Mouse (Mus musculus) heart, embryonic 13.5 days (tissue): ENCODE measurements around the gene Rbms3. TPM values are rescaled to one million over a fixed set of nuclear protein-coding genes. Genes with fewer than 3 reads are reported as not detected.

ENCODE experiments used
- ATAC-seq: fragments of 200-750 bp; cut with Nextera tagmentation; 2 replicates; pipeline ENCODE4 v1.8.0; 2017; ENCODE audit warnings: moderate TSS enrichment; ENCODE audit not compliant: insufficient number of reproducible peaks, low FRiP score, low TSS enrichment; ENCODE audit errors: extremely low read depth
- H3K27ac ChIP-seq: fragments of 300-500 bp; sonication (generic); replicated peaks from 2 replicates; pipeline ENCODE4 v1.5.1; 2015; ENCODE audit warnings: moderate library complexity, mild to moderate bottlenecking, inconsistent platforms
- H3K27me3 ChIP-seq: fragments of 300-500 bp; sonication (generic); replicated peaks from 2 replicates; pipeline ENCODE4 v1.6.1; 2015; ENCODE audit warnings: mild to moderate bottlenecking, inconsistent platforms
- H3K36me3 ChIP-seq: fragments of 300-500 bp; sonication (generic); 2 replicates; pipeline ENCODE4 v1.6.1; 2015; ENCODE audit warnings: mild to moderate bottlenecking, inconsistent platforms
- H3K4me1 ChIP-seq: fragments of 300-500 bp; sonication (generic); 2 replicates; pipeline ENCODE4 v1.6.1; 2015; ENCODE audit warnings: inconsistent platforms
- H3K4me2 ChIP-seq: fragments of 300-500 bp; sonication (generic); 2 replicates; pipeline ENCODE4 v1.6.1; 2015; ENCODE audit warnings: inconsistent platforms, mild to moderate bottlenecking, moderate library complexity
- H3K4me3 ChIP-seq: fragments of 300-500 bp; sonication (generic); 2 replicates; pipeline ENCODE4 v1.5.1; 2015; ENCODE audit warnings: moderate library complexity, mild to moderate bottlenecking, inconsistent platforms
- H3K9ac ChIP-seq: fragments of 300-500 bp; sonication (generic); 2 replicates; pipeline ENCODE4 v1.6.1; 2015; ENCODE audit warnings: inconsistent platforms, mild to moderate bottlenecking, moderate library complexity
- H3K9me3 ChIP-seq: fragments of 300-500 bp; sonication (generic); 2 replicates; pipeline ENCODE4 v1.6.1; 2016; ENCODE audit warnings: inconsistent platforms
- WGBS: fragments of 180-500 bp; shearing (Covaris S2); methylation state at CpG from one replicate; pipeline ENCODE4 v1.1.7; 2015; ENCODE audit warnings: mixed read lengths; 5-methylcytosine and 5-hydroxymethylcytosine counted together
- polyA plus RNA-seq: library from polyadenylated mRNA; unstranded; fragments of >200 nt; fragmentation: Nextera tagmentation; extraction: Ambion mirVana; gene quantifications from 2 replicates; pipeline ENCODE4 v1.2.1, GENCODE M21; 2015

Gene Rbms3
- polyA plus RNA-seq, 1 experiment from 2014 or later = 36.0 TPM

DNA sequence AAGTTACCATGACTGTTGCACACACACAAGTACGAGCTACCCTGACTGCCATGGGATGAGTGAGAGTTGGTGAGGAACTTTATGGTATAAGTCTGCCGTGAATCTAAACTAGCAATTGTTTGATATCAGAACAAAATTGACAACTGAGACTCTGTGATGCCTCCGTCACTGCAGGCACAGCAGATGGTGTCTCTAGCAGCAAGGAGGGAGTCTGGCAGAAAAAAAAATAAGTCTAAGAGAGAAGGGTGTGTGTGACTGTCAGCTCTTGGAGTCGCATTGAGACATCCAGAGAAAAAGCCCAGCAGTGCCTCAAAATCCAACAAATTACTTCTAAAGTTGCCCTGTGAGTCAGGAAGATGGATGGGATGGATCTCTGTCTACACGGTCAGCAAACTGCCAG is 257.7 kb downstream of the Rbms3 start:
- Histone ChIP-seq H3K9ac (no peak overlapping the region), H3K9me3 (no peaks in the 10 kb centered on the region), H3K4me3 (no peak overlapping the region), H3K27ac (no peak overlapping the region), H3K4me1 (peaks cover 5% of the 10 kb centered on the region), H3K27me3 (no peaks in the 10 kb centered on the region; the same call in 1 of the 2 replicates), H3K36me3 (no peaks in the 10 kb centered on the region), H3K4me2 (no peak overlapping the region)
- ATAC-seq = no peak
- 70% methylated on average over 5 of the region's 5 CpGs for WGBS

DNA sequence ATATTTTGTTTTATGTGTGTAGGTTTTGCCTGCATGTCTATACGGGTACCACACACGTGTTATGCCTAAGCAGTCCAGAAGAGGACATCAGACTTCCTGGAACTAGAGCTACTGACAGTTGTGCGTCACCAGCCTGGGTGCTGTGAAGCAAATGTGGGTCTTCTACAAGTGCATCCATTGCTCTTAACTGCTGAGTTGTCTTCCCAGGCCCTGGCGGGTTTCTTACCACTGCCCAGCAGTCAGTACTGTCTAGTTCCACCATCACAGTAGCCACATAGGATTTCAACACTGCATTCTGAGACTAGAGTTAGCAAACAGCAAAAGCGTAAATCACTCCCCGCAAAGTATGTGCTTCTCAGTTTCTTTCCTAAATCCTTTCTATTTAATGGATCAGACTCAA is 259.6 kb downstream of the Rbms3 start:
- H3K27me3 ChIP-seq = no peaks in the 10 kb centered on the region; the same call in 1 of the 2 replicates
- no peak overlapping the region for H3K4me3 ChIP-seq
- no peaks in the 10 kb centered on the region for H3K36me3 ChIP-seq
- ATAC-seq = no peak
- no peak overlapping the region for H3K9ac ChIP-seq
- no peaks in the 10 kb centered on the region for H3K9me3 ChIP-seq
- H3K4me2 ChIP-seq = no peak overlapping the region
- H3K4me1 ChIP-seq = peaks cover 5% of the 10 kb centered on the region
- no peak overlapping the region for H3K27ac ChIP-seq
- WGBS = 88% methylated on average over 6 of the region's 6 CpGs

DNA sequence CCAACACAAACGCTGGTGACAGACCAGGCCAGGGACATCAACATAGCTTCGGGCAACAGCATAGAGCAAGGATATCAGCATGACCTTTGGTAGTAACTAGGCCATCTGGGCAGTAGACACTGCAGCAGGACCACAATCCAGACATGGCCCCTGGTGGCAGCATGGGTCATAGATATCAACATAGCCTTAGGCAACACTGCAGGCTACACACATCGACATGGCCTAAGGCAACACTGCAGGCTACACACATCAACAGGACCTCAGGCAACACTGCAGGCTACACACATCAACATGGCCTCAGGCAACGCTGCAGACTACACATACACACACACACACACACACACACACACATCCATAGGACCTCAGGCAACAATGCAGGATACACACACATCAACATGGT is 261.7 kb downstream of the Rbms3 start:
- no peaks in the 10 kb centered on the region; the same call in 1 of the 2 replicates for H3K27me3 ChIP-seq
- 83% methylated on average over 4 of the region's 4 CpGs for WGBS

DNA sequence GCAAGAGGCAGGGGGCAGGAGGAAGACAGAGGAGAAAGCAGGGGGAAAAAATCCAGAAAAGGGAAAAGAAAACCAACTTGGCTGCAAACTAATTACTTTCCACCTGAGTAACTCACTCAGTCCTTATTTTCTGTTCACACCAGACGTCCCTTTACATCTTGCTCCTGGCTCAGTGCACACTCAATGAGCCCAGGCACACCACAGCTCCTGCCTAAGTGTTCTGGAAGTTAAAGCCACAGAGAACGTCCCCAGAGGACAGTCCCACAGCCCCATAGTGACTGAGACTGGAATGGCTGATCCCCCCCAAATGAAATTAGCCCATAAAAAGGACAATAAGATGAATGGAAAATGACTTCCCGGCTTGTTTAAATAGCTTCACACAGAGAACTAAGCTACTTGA is 265.1 kb downstream of the Rbms3 start:
- Histone ChIP-seq H3K4me2 (no peak overlapping the region), H3K4me1 (no peaks in the 10 kb centered on the region), H3K9ac (no peak overlapping the region), H3K9me3 (no peaks in the 10 kb centered on the region), H3K4me3 (no peak overlapping the region), H3K36me3 (no peaks in the 10 kb centered on the region), H3K27ac (no peak overlapping the region), H3K27me3 (no peaks in the 10 kb centered on the region)
- no peak for ATAC-seq
- 65% methylated on average over 3 of the region's 3 CpGs for WGBS

More for the DNA sequence above, 261.7 kb downstream of the Rbms3 start:
- Histone ChIP-seq H3K4me2 (no peak overlapping the region), H3K36me3 (no peaks in the 10 kb centered on the region), H3K9me3 (no peaks in the 10 kb centered on the region), H3K4me3 (no peak overlapping the region), H3K9ac (no peak overlapping the region), H3K27ac (no peak overlapping the region), H3K4me1 (no peaks in the 10 kb centered on the region)
- no peak for ATAC-seq

DNA sequence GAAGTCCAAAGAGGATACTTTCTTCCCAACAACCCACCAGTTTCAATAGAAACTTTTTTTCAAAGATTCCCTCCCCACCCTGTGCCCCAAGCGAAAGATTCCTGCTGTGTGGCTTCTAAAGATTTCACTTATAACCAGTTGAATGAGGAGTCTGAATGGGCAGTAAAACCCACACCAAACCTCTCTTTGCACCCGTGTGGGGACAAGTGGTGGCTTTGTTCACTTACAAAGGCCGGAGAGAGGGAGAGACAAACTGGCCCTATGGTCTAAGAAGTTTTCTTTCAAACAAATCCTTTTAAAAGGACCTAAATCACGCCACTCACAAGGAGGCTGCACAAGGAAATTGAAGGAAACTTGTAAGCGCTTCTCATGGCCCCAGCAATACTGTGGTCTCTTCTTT is 268.3 kb downstream of the Rbms3 start:
- Histone ChIP-seq H3K36me3 (no peaks in the 10 kb centered on the region), H3K27me3 (no peaks in the 10 kb centered on the region), H3K9me3 (no peaks in the 10 kb centered on the region), H3K4me3 (no peak overlapping the region), H3K9ac (no peak overlapping the region), H3K27ac (no peak overlapping the region), H3K4me2 (no peak overlapping the region), H3K4me1 (peaks cover 8% of the 10 kb centered on the region; the same call in 1 of the 2 replicates)
- WGBS = 68% methylated on average over 5 of the region's 5 CpGs
- no peak for ATAC-seq

DNA sequence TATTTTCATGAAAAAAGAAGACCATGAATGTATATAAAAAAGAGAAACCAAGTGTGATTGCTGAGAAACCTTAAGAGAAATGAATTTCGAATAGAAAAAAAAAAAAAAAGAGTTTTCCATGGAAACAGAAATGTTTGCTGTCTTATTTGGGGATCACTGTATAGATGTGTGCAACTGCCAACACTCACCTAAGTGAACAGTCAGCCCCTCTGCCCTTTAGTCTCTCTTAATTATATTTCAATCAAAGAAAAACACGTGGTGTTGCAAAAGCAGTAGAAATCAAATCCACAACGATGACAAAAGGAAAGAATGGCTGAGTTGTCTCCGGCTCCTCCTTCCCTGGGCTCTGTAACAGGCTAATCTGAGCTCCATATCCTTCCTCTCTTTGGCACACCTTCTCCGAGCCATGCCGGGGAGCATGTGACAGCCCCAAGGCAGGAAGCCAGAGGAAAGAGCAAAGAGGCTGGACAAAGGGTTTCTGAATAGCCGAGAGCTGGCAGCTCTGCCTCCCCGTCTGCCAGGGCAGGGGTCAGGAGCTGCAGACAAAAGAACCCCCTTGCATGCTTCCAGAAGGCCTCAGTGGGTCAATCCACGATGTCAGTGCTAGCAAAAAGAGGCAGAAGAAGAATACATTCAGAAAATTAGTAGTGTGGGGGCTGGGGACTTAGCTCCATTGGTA is 272.8 kb downstream of the Rbms3 start:
- H3K4me3 ChIP-seq = no peak overlapping the region
- H3K9me3 ChIP-seq = no peaks in the 10 kb centered on the region
- no peaks in the 10 kb centered on the region for H3K36me3 ChIP-seq
- H3K9ac ChIP-seq = no peak overlapping the region
- 20% methylated on average over 9 of the region's 9 CpGs for WGBS
- H3K4me2 ChIP-seq = peak overlapping the region; percentile 13
- no peaks in the 10 kb centered on the region for H3K27me3 ChIP-seq
- ATAC-seq = peak; percentile 71; the same call in 1 of the 2 replicates
- peak overlapping the region; percentile 77 for H3K27ac ChIP-seq
- peaks cover 8% of the 10 kb centered on the region; the same call in 1 of the 2 replicates for H3K4me1 ChIP-seq

DNA sequence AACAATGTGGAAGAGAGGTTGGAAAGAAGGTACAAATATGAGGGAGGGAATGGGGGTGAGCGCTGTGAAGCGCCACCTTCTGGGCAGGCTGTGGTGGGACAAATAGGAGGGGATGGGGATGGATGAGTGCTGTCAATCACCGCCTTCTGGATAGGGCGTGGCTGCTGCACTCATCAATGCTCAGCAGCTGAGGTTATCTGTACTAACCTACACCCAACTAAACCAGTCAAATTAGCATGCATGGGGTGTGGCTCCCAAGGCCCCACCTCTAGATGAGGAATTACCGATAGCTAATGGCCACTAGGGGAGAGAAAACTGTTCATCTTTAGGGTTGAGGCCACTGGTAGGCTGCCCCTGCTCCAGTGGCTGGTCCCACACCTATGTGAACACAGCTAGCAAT is 274.2 kb downstream of the Rbms3 start:
- H3K4me1 ChIP-seq = peaks cover 8% of the 10 kb centered on the region; the same call in 1 of the 2 replicates
- H3K4me3 ChIP-seq = no peak overlapping the region
- H3K4me2 ChIP-seq = no peak overlapping the region
- no peaks in the 10 kb centered on the region for H3K27me3 ChIP-seq
- H3K9ac ChIP-seq = no peak overlapping the region
- H3K9me3 ChIP-seq = no peaks in the 10 kb centered on the region
- 58% methylated on average over 5 of the region's 5 CpGs for WGBS
- no peak for ATAC-seq
- H3K36me3 ChIP-seq = no peaks in the 10 kb centered on the region
- H3K27ac ChIP-seq = no peak overlapping the region

DNA sequence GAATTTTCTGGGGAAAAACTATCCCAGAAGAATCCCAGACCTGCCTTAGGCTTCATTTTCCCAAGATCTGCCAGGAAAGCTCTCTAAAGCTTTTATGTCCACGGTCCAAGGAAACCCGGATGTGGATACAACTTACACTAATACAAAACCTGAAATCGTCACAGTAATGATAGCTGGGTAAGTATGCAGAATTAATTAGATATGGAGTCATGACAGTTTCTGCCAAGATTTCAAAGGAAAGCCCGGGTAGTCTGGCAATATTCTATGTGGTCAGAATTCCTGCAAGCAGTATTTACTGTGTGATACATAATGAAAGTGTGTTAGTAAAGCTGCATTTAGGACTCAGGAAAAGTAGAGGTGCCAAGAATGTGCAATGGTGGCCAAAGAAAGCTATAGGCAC is 287.4 kb downstream of the Rbms3 start:
- Histone ChIP-seq H3K4me2 (no peak overlapping the region), H3K27ac (no peak overlapping the region), H3K9me3 (no peaks in the 10 kb centered on the region), H3K4me3 (no peak overlapping the region), H3K27me3 (no peaks in the 10 kb centered on the region), H3K9ac (no peak overlapping the region), H3K36me3 (no peaks in the 10 kb centered on the region), H3K4me1 (no peaks in the 10 kb centered on the region)
- WGBS = 66% methylated on average over 4 of the region's 4 CpGs
- no peak for ATAC-seq

DNA sequence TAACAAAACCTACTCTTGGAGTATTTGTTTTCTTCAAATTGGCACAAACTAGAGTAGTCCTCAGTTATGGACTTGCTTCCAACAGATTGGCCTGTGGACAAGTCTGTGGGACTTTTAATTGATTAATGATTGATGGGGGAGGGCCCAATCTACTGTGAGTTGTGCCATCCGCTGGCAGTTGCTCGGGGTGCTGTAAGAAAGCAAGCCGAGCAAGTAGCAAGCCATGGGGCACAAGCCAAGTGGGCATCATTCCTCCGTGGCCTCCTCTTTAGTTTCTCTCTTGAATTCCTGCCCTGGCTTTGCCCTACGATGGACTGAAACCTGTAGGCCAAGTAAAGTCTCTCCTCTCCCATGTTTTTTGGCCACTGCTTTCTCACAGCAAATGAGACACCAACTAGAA is 299.0 kb downstream of the Rbms3 start:
- no peaks in the 10 kb centered on the region for H3K36me3 ChIP-seq
- ATAC-seq = no peak
- no peak overlapping the region for H3K27ac ChIP-seq
- H3K27me3 ChIP-seq = no peaks in the 10 kb centered on the region
- no peak overlapping the region for H3K4me3 ChIP-seq
- no peaks in the 10 kb centered on the region for H3K4me1 ChIP-seq
- H3K4me2 ChIP-seq = no peak overlapping the region
- no peak overlapping the region for H3K9ac ChIP-seq
- 83% methylated on average over 5 of the region's 5 CpGs for WGBS
- no peaks in the 10 kb centered on the region for H3K9me3 ChIP-seq

DNA sequence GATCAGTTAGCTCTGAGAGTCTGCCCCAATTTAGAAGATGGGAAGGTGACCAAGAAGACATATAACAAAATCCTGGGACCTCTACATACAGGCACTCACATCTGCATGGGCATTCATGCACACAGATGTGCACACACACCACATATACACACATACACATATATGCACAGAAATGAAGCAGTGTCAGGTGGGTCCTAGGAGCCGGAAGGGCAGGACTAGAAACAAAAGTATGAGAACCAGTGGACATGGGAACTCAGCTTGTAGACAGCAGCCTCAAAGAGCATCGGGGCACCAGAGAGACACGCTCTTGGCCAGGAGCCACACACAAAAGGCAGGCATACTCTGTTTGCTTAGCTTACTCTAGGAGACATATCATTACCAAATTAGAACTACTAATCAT is 310.4 kb downstream of the Rbms3 start:
- H3K27ac ChIP-seq = no peak overlapping the region
- H3K4me1 ChIP-seq = peaks cover 8% of the 10 kb centered on the region; the same call in 1 of the 2 replicates
- ATAC-seq = no peak
- H3K4me3 ChIP-seq = no peak overlapping the region
- 60% methylated on average over 3 of the region's 3 CpGs for WGBS
- H3K36me3 ChIP-seq = no peaks in the 10 kb centered on the region
- H3K9me3 ChIP-seq = no peaks in the 10 kb centered on the region
- H3K4me2 ChIP-seq = no peak overlapping the region
- no peaks in the 10 kb centered on the region for H3K27me3 ChIP-seq
- no peak overlapping the region for H3K9ac ChIP-seq

DNA sequence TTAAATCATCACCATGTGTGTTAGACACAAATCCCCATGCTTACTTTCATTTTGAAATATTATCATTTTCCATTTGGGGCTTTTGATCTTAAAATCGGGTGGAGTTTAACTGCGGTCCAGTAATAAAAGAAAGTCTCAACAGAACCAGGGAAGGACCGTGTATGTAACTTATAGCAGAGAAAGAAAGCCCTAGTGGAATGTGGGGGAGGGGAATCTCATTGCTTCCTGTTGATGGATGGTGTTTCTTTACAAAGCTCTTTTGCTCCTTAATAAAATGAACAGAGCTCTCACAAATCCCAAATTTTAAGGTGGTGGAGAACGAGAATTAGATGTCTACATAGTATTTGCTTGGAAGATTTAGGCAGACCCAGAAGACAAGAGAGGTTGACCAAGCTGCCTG is 311.3 kb downstream of the Rbms3 start:
- no peak overlapping the region for H3K9ac ChIP-seq
- no peaks in the 10 kb centered on the region for H3K36me3 ChIP-seq
- no peak for ATAC-seq
- no peak overlapping the region for H3K4me3 ChIP-seq
- no peak overlapping the region for H3K27ac ChIP-seq
- H3K27me3 ChIP-seq = no peaks in the 10 kb centered on the region
- no peaks in the 10 kb centered on the region for H3K9me3 ChIP-seq
- 62% methylated on average over 4 of the region's 4 CpGs for WGBS
- no peak overlapping the region for H3K4me2 ChIP-seq
- peaks cover 8% of the 10 kb centered on the region; the same call in 1 of the 2 replicates for H3K4me1 ChIP-seq

DNA sequence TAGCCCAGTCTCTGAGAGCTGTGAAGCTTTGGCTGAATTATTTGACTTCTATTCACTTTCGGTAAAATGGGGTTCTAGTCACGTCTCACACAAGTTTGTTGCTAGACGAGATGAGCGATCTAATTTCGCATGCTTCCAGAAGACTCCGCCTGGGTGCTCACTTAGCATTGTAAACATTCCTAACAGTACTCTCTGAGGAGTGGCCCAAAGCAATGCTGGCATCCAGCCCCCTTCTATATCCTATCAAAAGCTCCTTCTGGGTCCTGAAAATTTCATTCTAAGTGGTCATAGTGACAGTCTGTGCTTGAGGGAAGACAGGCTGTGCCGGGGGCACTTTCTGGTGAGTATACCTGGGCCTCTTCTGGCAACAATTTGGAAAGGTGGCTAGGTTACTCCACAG is 312.5 kb downstream of the Rbms3 start:
- Histone ChIP-seq H3K9me3 (no peaks in the 10 kb centered on the region), H3K9ac (no peak overlapping the region), H3K27ac (no peak overlapping the region), H3K4me1 (peaks cover 8% of the 10 kb centered on the region; the same call in 1 of the 2 replicates), H3K36me3 (no peaks in the 10 kb centered on the region), H3K4me3 (no peak overlapping the region), H3K27me3 (no peaks in the 10 kb centered on the region), H3K4me2 (no peak overlapping the region)
- ATAC-seq = no peak
- 86% methylated on average over 7 of the region's 7 CpGs for WGBS
